Mouse (Mus musculus) cerebellum, adult 2 months (tissue): ENCODE data around the gene Rps11.
"Not testable (repeated sequence)": the region's sequence is repeated elsewhere in the genome, so short reads cannot be mapped to it uniquely, and the experiment has no call there.

ENCODE experiments used
- CTCF ChIP-seq: fragments of 200-500 bp; IDR thresholded peaks from 2 replicates; pipeline ENCODE4 v1.5.1; 2011; ENCODE audit warnings: low read depth, mild to moderate bottlenecking, control low read depth, low read length, moderate library complexity, borderline replicate concordance; ENCODE audit not compliant: insufficient read depth
- POLR2A ChIP-seq: fragments of 200-500 bp; IDR thresholded peaks from 2 replicates; pipeline ENCODE4 v1.6.1; 2011; ENCODE audit warnings: low read length, control low read depth, borderline replicate concordance; ENCODE audit not compliant: insufficient read depth

GRCm38 (mm10) chr7:45173772-45174171, 49.5 kb upstream of the Rps11 start:
- TF ChIP-seq POLR2A: not testable (repeated sequence)
- TF ChIP-seq CTCF: peak; percentile 41
